In the genomic region with DNA sequence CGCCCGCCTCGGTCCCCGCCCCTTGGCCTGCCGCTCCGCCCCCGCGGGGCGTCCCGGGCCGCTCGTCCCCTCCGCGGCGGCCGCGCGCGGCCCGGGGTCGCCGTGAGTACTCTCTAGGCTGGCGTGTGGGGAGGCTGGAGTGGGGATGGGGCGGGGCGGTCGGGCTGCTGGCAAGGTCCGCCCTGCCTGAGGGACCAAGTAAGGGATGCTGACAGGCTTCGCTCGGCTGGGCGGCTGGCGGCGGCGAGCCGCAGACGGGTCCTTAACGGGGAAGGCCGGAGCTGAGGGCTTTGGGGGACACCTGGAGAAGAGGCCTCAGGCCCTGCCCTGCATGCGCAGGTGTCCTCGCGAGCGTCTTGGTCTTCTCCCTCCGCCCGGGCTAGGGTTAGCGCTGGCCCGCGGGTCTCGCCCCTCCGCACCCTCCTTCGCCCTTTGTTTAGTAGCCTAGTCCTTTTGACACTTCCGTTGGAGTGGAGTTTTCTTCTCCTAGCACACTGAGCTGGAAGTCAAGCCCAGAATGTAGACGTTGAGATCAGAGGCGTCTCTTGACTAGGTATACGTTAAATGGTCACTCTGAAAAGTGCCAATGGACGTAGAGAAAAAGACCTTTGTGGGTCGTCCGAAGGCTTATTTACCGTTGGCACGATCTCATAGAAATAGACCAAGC, we compare ENCODE assay signal across 8 mouse cellular contexts. TPM values are rescaled to one million over a fixed set of nuclear protein-coding genes. Genes with fewer than 3 reads are reported as not detected.
DNase-seq lines count a peak whose midpoint lies in the region; ATAC-seq and TF ChIP-seq lines count a peak whose summit lies in the region.

No protein-coding gene starts in this region.

- peak overlapping the region; percentile 91 to 98 for H3K4me3 ChIP-seq in heart, embryonic 14.5 days (ENCODE audit: control insufficient read depth in 1 of 2, insufficient read depth in 1 of 2, low read depth in 1 of 2, low read length in 2 of 2)
- peak overlapping the region; percentile 93 for H3K4me3 ChIP-seq in G1E (ENCODE audit: low read depth, low read length)
- H3K4me3 ChIP-seq in erythroblast, embryonic 14.5 days (replicated peaks) = peak overlapping the region; percentile 83
- peak overlapping the region; percentile 93 for H3K4me3 ChIP-seq in limb, embryonic 10.5 days

- no peak; the same call in 1 of the 2 replicates for ATAC-seq in heart, embryonic 14.5 days (ENCODE audit: insufficient number of reproducible peaks, insufficient read depth, low FRiP score, low read depth)
- ATAC-seq in G1E (ENCODE audit: extremely low read depth, insufficient number of reproducible peaks, low FRiP score, poor library complexity, severe bottlenecking) = no peak
- ATAC-seq in monocyte, adult 5-6 weeks (replicated peaks; ENCODE audit: insufficient number of reproducible peaks, low FRiP score, low TSS enrichment, poor library complexity, severe bottlenecking) = peak; percentile 27

- peak overlapping the region; percentile 93 for H3K9ac ChIP-seq in heart, embryonic 14.5 days (ENCODE audit: low read length)

- no peak for DNase-seq in heart, postnatal 10 days
- DNase-seq in G1E (ENCODE audit: low spot score) = peak; percentile 33
- DNase-seq in limb, embryonic 10.5 days (ENCODE audit: low spot score) = no peak
- DNase-seq in gastrocnemius, postnatal 36 days = no peak
- no peak for DNase-seq in testis, postnatal 14 days (ENCODE audit: low spot score)

- no peaks in the 10 kb centered on the region for H3K9me3 ChIP-seq in heart, embryonic 14.5 days (ENCODE audit: control insufficient read depth, low read length)
- H3K9me3 ChIP-seq in G1E (replicated peaks) = no peaks in the 10 kb centered on the region
- no peaks in the 10 kb centered on the region for H3K9me3 ChIP-seq in erythroblast, embryonic 14.5 days (ENCODE audit: control insufficient read depth, low read length)
- no peaks in the 10 kb centered on the region for H3K9me3 ChIP-seq in limb, embryonic 10.5 days (replicated peaks)

- no peaks in the 10 kb centered on the region for H3K27me3 ChIP-seq in heart, embryonic 14.5 days (ENCODE audit: control insufficient read depth, insufficient read depth, low read length)
- peaks cover 5% of the 10 kb centered on the region for H3K27me3 ChIP-seq in G1E (ENCODE audit: insufficient read depth, low read length)
- peaks cover 14% of the 10 kb centered on the region for H3K27me3 ChIP-seq in erythroblast, embryonic 14.5 days (ENCODE audit: control insufficient read depth)
- no peaks in the 10 kb centered on the region for H3K27me3 ChIP-seq in limb, embryonic 10.5 days (ENCODE audit: low read depth, poor library complexity, severe bottlenecking)

- H3K4me1 ChIP-seq in heart, embryonic 14.5 days (ENCODE audit: control insufficient read depth in 2 of 2, insufficient read depth in 2 of 2, low read length in 2 of 2) = peaks cover 0 to 6% of the 10 kb centered on the region in 2 experiments; a peak in 3 of 4 replicates
- H3K4me1 ChIP-seq in G1E (ENCODE audit: insufficient read depth, low read depth, low read length) = peaks cover 31% of the 10 kb centered on the region
- peaks cover 19% of the 10 kb centered on the region for H3K4me1 ChIP-seq in erythroblast, embryonic 14.5 days (ENCODE audit: control insufficient read depth)
- H3K4me1 ChIP-seq in limb, embryonic 10.5 days = peaks cover 19% of the 10 kb centered on the region

- intact Hi-C loops in heart, postnatal 10 days (cut with DNase I) = no loop called here
- intact Hi-C loops in gastrocnemius, postnatal 36 days (cut with DNase I) = no loop called here

- H3K27ac ChIP-seq in heart, embryonic 14.5 days (replicated peaks in 1 of 2; ENCODE audit: control insufficient read depth in 1 of 2, insufficient read depth in 1 of 2, low read depth in 2 of 2, low read length in 2 of 2) = peak overlapping the region; percentile 92 to 95
- H3K27ac ChIP-seq in limb, embryonic 10.5 days = peak overlapping the region; percentile 96

- TF ChIP-seq CTCF in G1E (IDR thresholded peaks at IDR 0.05; ENCODE audit: low read depth, low read length) = no peak

- H3K4me2 ChIP-seq in heart, embryonic 14.5 days (ENCODE audit: low read length) = peak overlapping the region; percentile 72

- WGBS in heart, embryonic 14.5 days = under 1% methylated on average over 57 of the region's 58 CpGs
- WGBS in limb, embryonic 10.5 days = under 1% methylated on average over 53 of the region's 58 CpGs

- peaks cover 9% of the 10 kb centered on the region for H3K36me3 ChIP-seq in heart, embryonic 14.5 days (ENCODE audit: control insufficient read depth, insufficient read depth, low read length)
- H3K36me3 ChIP-seq in G1E (replicated peaks) = peaks cover 18% of the 10 kb centered on the region
- 0 out of 2 replicates have a peak, but pooled peaks cover 2% of the 10 kb centered on the region for H3K36me3 ChIP-seq in erythroblast, embryonic 14.5 days (ENCODE audit: control insufficient read depth)
- H3K36me3 ChIP-seq in limb, embryonic 10.5 days = peaks cover 14% of the 10 kb centered on the region

RNA-seq across cellular contexts. Expression of gene Parp6, which starts 0.4 kb away (rescaled TPM):
- polyA plus RNA-seq in heart, embryonic 14.5 days (2014; fragmentation: Nextera tagmentation; extraction: Ambion mirVana) = 19.5 and 24.6 TPM in 2 replicates
- total RNA-seq in heart, postnatal 10 days (2021) = 10 to 100 TPM; 15.6 to 19.3 TPM
- total RNA-seq in G1E (2014; fragmentation: Nextera tagmentation) (70.7 and 72.5 TPM in 2 replicates), G1E (2017) (25.2 and 25.7 TPM in 2 replicates)
- polyA plus RNA-seq in G1E (2012) = 7.0 and 8.8 TPM in 2 replicates
- polyA plus RNA-seq in erythroblast, embryonic 14.5 days (2012) = 0.06 and 0.20 TPM in 2 replicates
- polyA plus RNA-seq in limb, embryonic 10.5 days (2016; fragmentation: Nextera tagmentation; extraction: Ambion mirVana) = 30.4 and 33.3 TPM in 2 replicates
- total RNA-seq in monocyte, adult 5-6 weeks (2017) = 19.9 to 29.5 TPM (median 25.5 TPM) in 3 replicates
- total RNA-seq in gastrocnemius, postnatal 36 days (2021) = 10 to 100 TPM; 17.3 to 21.9 TPM

RNA-seq across cellular contexts. Expression of gene Pkm, which starts 38.7 kb away (rescaled TPM):
- polyA plus RNA-seq in heart, embryonic 14.5 days (2014; fragmentation: Nextera tagmentation; extraction: Ambion mirVana) = 1,792 and 1,798 TPM in 2 replicates
- 1,000 to 10,000 TPM; 1,252 to 1,287 TPM for total RNA-seq in heart, postnatal 10 days (2021)
- total RNA-seq in G1E (2014; fragmentation: Nextera tagmentation) = 434 and 515 TPM in 2 replicates
- 2,044 and 2,381 TPM in 2 replicates for total RNA-seq in G1E (2017)
- polyA plus RNA-seq in G1E (2012) = 1,891 and 2,295 TPM in 2 replicates
- 4.3 and 4.7 TPM in 2 replicates for polyA plus RNA-seq in erythroblast, embryonic 14.5 days (2012)
- polyA plus RNA-seq in limb, embryonic 10.5 days (2016; fragmentation: Nextera tagmentation; extraction: Ambion mirVana) = 2,645 and 3,210 TPM in 2 replicates
- 498 to 575 TPM (median 546 TPM) in 3 replicates for total RNA-seq in monocyte, adult 5-6 weeks (2017)
- total RNA-seq in gastrocnemius, postnatal 36 days (2021) = 1,000 to 10,000 TPM; 2,923 to 3,646 TPM

RNA-seq across cellular contexts. Expression of gene Celf6, which starts 39.7 kb away (rescaled TPM):
- polyA plus RNA-seq in heart, embryonic 14.5 days (2014; fragmentation: Nextera tagmentation; extraction: Ambion mirVana) = 0.16 and 0.34 TPM in 2 replicates
- not detected for total RNA-seq in heart, postnatal 10 days (2021)
- total RNA-seq in G1E (2014; fragmentation: Nextera tagmentation) = not detected in 2 replicates
- total RNA-seq in G1E (2017) = not detected in 2 replicates
- not detected in 2 replicates for polyA plus RNA-seq in G1E (2012)
- not detected in 2 replicates for polyA plus RNA-seq in erythroblast, embryonic 14.5 days (2012)
- polyA plus RNA-seq in limb, embryonic 10.5 days (2016; fragmentation: Nextera tagmentation; extraction: Ambion mirVana) = 0.15 TPM in 1 of 2 replicates, not detected in the other
- total RNA-seq in monocyte, adult 5-6 weeks (2017) = not detected in 3 replicates
- not detected for total RNA-seq in gastrocnemius, postnatal 36 days (2021)
